Mouse (Mus musculus) spleen, adult 18-20 months (tissue): ENCODE measurements around the gene Slk.

Source experiments
- DNase-seq, 2 experiments: peaks; one replicate each; pipeline ENCODE4 v3.0.0; 2022; ENCODE audit warnings: mixed read lengths in 2 of 2

Slk gene

GRCm38 (mm10) chr19:47653173-47653572, 73.7 kb downstream of the Slk start:
- no peak for DNase-seq

DNA sequence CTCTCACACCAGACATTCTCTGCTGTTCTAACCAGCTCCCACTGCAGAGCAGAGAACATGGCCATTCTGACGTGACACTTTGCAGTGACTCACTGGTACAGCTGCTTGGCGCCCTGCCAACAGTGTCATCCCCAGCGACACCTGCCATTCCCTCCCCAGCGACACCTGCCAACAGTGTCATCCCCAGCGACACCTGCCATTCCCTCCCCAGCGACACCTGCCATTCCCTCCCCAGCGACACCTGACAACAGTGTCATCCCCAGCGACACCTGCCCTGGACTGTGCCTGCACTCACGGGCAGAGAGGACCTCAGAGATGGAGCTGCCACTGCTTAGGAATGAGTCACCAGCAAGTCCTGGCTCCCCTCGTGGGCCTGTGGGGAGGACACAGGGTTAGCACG, 75.4 kb downstream of the Slk start:
- no peak for DNase-seq

- no peak for DNase-seq
These were observed 79.5 kb downstream of the Slk start for GRCm38 (mm10) chr19:47658914-47659535.

DNA sequence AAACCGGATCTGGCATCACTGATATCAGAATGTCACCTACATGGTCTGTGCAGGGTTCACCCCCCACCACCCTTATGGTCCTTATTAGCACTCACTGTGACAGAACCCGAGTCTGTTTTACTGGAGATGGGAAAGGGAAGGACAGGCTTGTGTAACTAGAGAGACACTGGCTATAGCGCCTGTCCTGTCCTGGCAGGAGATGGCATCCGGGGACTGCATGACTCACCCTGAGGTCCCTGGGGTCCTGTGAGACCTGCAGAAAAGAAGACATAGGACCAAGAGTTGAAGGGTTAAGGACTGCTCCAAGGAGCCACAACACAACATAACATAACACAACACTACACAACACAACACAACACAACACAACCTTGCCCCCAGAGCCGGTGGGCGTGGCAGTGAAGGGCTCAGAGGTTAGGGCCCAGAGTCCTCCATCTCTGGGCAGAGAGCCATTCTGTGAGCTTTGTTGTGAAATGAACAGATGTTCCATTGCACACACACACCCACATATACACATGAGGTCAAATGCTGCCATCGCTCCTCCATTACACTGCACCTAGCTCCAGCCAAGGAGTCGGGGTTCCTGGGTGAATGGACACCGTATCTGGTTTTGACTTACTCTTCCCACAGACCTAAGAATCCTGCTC, 80.4 kb downstream of the Slk start:
- DNase-seq: no peak

DNA sequence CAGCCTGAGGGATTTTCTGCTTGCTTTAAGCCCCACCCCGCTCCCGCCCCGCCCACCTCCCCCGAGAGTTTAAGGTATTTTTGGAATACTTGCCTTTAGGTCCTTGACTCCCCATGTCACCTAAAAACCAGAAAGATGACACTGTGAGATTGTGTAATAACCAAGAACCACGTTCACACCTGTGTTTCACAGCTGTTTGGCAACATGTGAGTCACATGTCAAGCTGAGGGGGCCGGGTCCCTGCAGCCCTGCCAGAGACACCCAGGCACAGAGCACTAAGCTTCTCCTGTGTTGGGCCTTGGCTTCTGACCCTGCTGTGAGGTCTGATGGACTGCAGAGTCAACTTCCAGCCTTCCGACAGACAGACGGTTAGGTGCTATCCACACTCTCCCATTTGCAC, 88.1 kb downstream of the Slk start:
- DNase-seq: no peak

GRCm38 (mm10) chr19:47668399-47668798, 88.9 kb downstream of the Slk start:
- no peak for DNase-seq

DNA sequence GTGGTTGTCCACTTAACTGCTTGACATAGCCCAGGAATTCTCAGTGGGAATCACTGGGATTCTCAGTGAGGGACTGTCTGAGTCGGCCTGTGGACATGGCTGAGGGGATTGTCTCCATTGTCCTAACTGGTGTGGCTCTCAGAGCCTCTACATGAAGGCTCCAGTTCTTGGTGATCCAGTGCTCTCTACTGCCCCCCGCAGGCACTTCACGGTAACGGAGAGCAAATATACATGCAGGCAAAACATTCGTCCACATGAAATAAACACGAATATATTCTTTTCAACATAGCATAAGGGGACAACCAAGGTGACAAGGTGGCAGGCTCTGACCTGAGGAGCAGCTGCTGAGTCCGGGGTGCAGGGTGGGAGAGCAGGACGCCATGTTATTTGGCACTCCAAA, 94.9 kb downstream of the Slk start:
- peak in 1 of 2 experiments; percentile 40 for DNase-seq

DNA sequence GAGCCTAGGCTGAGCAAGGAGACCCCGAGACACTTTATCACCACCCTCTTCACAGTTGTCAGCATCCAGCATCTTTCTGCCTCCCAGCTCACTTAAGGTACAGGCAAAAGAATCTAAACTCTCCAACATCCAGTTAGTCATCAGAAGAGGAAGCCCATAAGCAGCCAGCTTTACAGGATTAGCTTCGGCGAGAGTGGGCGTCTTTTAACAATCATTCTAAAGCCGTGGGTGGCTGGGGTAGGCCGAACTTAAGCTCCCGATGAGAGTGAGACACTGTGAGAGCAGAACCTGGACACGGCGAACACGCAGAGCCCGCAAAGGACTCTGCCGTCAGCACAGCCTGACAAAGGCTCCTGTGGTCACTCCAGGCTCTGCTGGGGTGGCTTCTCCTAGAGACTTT, 99.2 kb downstream of the Slk start:
- no peak for DNase-seq

DNA sequence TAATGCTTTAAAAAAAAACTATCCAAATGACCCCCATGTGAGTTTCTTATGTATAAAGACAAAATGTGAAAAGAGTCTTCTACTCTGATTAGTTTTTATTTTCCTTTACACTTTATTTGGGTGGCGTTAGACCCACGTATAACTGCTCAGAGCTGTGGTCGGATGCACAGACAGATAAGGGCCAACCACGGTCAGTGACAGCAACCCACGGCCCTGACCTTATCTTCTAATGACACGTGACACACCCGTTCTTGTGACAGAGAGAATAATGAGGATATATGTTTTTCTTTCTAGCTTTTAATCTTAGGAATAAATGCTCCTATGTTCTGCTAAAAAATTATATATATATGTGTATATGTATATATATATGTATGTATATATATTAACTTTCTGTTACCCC, 110.1 kb downstream of the Slk start:
- no peak for DNase-seq

DNA sequence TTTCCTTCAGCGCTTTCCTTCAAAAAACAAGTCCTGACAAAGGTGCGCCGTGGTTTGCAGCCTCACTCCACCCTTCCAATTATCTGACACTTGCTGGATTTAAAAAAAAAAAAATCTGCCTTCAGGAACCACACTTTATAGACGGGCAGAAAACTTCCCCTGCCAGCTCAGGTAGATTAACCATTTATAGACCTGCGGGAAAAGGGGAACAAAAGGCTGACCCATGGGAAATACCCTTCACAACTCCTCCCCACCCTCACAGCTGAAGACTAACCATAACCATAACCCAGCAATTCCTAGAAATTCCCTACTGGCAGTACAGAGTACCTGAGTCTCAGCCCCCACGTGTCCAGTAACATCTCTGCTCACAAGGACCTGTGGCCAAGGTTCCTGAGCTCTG, 112.5 kb downstream of the Slk start, which contains the start of gene Col17a1:
Col17a1 (minus strand) TSS at position 101 of the 400 bp plus-strand sequence.
- DNase-seq: no peak
